In genomic region chr13:21243196-21243595, GRCm38 (mm10) we compare ENCODE assay signal across 10 mouse cellular contexts. TPM values are rescaled to one million over a fixed set of nuclear protein-coding genes. Genes with fewer than 3 reads are reported as not detected.
DNase-seq lines count a peak whose midpoint lies in the region; ATAC-seq and TF ChIP-seq lines count a peak whose summit lies in the region.
"Had no signal": no experiment of that assay in that cellular context is flagged by ENCODE, and none has a peak within 500 bp of the region (broad histone marks: within the 10 kb centered on the region; RNA-seq: fewer than 3 reads in every experiment).

No protein-coding gene starts in this region.

- ATAC-seq in heart, postnatal 0 days (ENCODE audit: insufficient read depth, low read depth): no peak
- ATAC-seq in embryonic facial prominence, embryonic 11.5 days (replicated peaks; ENCODE audit: insufficient number of reproducible peaks, low FRiP score, low TSS enrichment, low read depth): no peak
- ATAC-seq in hindbrain, embryonic 16.5 days: no peak
- no peak for ATAC-seq in midbrain, embryonic 14.5 days (ENCODE audit: low FRiP score, low TSS enrichment)
- ATAC-seq in megakaryocyte progenitor cell, adult 5-6 weeks (replicated peaks; ENCODE audit: poor library complexity): no peak

- 0 out of 2 replicates have a peak, but pooled peaks cover 6% of the 10 kb centered on the region for H3K9me3 ChIP-seq in heart, postnatal 0 days (replicated peaks; ENCODE audit: control insufficient read depth, low read length)
- H3K9me3 ChIP-seq in embryonic facial prominence, embryonic 11.5 days (replicated peaks; ENCODE audit: control insufficient read depth, low read length): no peaks in the 10 kb centered on the region
- H3K9me3 ChIP-seq in hindbrain, embryonic 16.5 days (ENCODE audit: control insufficient read depth, low read length): no peaks in the 10 kb centered on the region
- H3K9me3 ChIP-seq in midbrain, embryonic 14.5 days (ENCODE audit: control insufficient read depth, low read length): no peaks in the 10 kb centered on the region

- intact Hi-C loops in heart, postnatal 14 days (cut with DNase I): no loop called here

- H3K4me3 ChIP-seq in heart, postnatal 0 days (ENCODE audit: low read depth, low read length): peak overlapping the region; percentile 31
- peak overlapping the region; percentile 12 for H3K4me3 ChIP-seq in embryonic facial prominence, embryonic 11.5 days (ENCODE audit: low read depth, low read length)
- H3K4me3 ChIP-seq in hindbrain, embryonic 16.5 days (ENCODE audit: low read length): peak overlapping the region; percentile 18
- no peak overlapping the region for H3K4me3 ChIP-seq in midbrain, embryonic 14.5 days (replicated peaks; ENCODE audit: low read depth, low read length)

- no peak overlapping the region for H3K27ac ChIP-seq in heart, postnatal 0 days (ENCODE audit: low read depth)
- no peak overlapping the region for H3K27ac ChIP-seq in embryonic facial prominence, embryonic 11.5 days (replicated peaks; ENCODE audit: low read depth, low read length)
- H3K27ac ChIP-seq in hindbrain, embryonic 16.5 days (ENCODE audit: low read depth, low read length): no peak overlapping the region
- H3K27ac ChIP-seq in midbrain, embryonic 14.5 days (replicated peaks; ENCODE audit: low read depth, low read length): no peak overlapping the region

- no peaks in the 10 kb centered on the region for H3K27me3 ChIP-seq in heart, postnatal 0 days (ENCODE audit: control insufficient read depth, insufficient read depth, low read length)
- H3K27me3 ChIP-seq in embryonic facial prominence, embryonic 11.5 days (ENCODE audit: control insufficient read depth, insufficient read depth, low read length): no peaks in the 10 kb centered on the region; the same call in 1 of the 2 replicates
- peaks cover 8% of the 10 kb centered on the region; the same call in 1 of the 2 replicates for H3K27me3 ChIP-seq in hindbrain, embryonic 16.5 days (replicated peaks; ENCODE audit: control insufficient read depth, insufficient read depth, low read length)
- H3K27me3 ChIP-seq in midbrain, embryonic 14.5 days (ENCODE audit: control insufficient read depth, insufficient read depth, low read length): no peaks in the 10 kb centered on the region

- H3K9ac ChIP-seq in heart, postnatal 0 days (replicated peaks; ENCODE audit: low read depth, low read length): no peak overlapping the region
- H3K9ac ChIP-seq in embryonic facial prominence, embryonic 11.5 days (replicated peaks; ENCODE audit: low read length): no peak overlapping the region
- H3K9ac ChIP-seq in hindbrain, embryonic 16.5 days (ENCODE audit: low read depth, low read length): no peak overlapping the region
- H3K9ac ChIP-seq in midbrain, embryonic 14.5 days (replicated peaks; ENCODE audit: low read length): no peak overlapping the region

- H3K4me1 ChIP-seq in heart, postnatal 0 days (ENCODE audit: control insufficient read depth, insufficient read depth): no peaks in the 10 kb centered on the region
- no peaks in the 10 kb centered on the region; the same call in 1 of the 2 replicates for H3K4me1 ChIP-seq in embryonic facial prominence, embryonic 11.5 days (ENCODE audit: control insufficient read depth, insufficient read depth, low read length)
- 0 out of 2 replicates have a peak, but pooled peaks cover 2% of the 10 kb centered on the region for H3K4me1 ChIP-seq in hindbrain, embryonic 16.5 days (ENCODE audit: control insufficient read depth, insufficient read depth, low read depth, low read length)
- H3K4me1 ChIP-seq in midbrain, embryonic 14.5 days (ENCODE audit: control insufficient read depth, insufficient read depth, low read length): no peaks in the 10 kb centered on the region

- 17% methylated on average over 13 of the region's 13 CpGs for WGBS in heart, postnatal 0 days
- WGBS in embryonic facial prominence, embryonic 11.5 days: 21% methylated on average over 13 of the region's 13 CpGs
- 19% methylated on average over 13 of the region's 13 CpGs for WGBS in hindbrain, embryonic 16.5 days
- 25% methylated on average over 13 of the region's 13 CpGs for WGBS in midbrain, embryonic 14.5 days

- DNase-seq in heart, postnatal 0 days (ENCODE audit: low spot score): no peak
- no peak for DNase-seq in heart, postnatal 14 days
- no peak for DNase-seq in embryonic facial prominence, embryonic 11.5 days (ENCODE audit: low spot score)
- no peak for DNase-seq in midbrain, embryonic 14.5 days
- no peak for DNase-seq in cerebellum, postnatal 10 days
- no peak for DNase-seq in urinary bladder, postnatal 25 days (ENCODE audit: low spot score)
- DNase-seq: cerebellum, adult 11-12 months; kidney, adult 8-10 months had no signal

- no peaks in the 10 kb centered on the region for H3K36me3 ChIP-seq in heart, postnatal 0 days (replicated peaks; ENCODE audit: control insufficient read depth, insufficient read depth, low read length)
- no peaks in the 10 kb centered on the region for H3K36me3 ChIP-seq in embryonic facial prominence, embryonic 11.5 days (replicated peaks; ENCODE audit: control insufficient read depth, insufficient read depth, low read depth, low read length)
- H3K36me3 ChIP-seq in hindbrain, embryonic 16.5 days (ENCODE audit: control insufficient read depth, insufficient read depth, low read length): no peaks in the 10 kb centered on the region
- no peaks in the 10 kb centered on the region for H3K36me3 ChIP-seq in midbrain, embryonic 14.5 days (ENCODE audit: control insufficient read depth, insufficient read depth, low read length)

- TF ChIP-seq EP300 in heart, postnatal 0 days (IDR thresholded peaks at IDR 0.05; ENCODE audit: low read depth): no peak

- peak overlapping the region; percentile 44 for H3K4me2 ChIP-seq in heart, postnatal 0 days (ENCODE audit: low read depth, low read length)
- H3K4me2 ChIP-seq in embryonic facial prominence, embryonic 11.5 days (ENCODE audit: low read depth, low read length): peak overlapping the region; percentile 27
- peak overlapping the region; percentile 46 for H3K4me2 ChIP-seq in hindbrain, embryonic 16.5 days (ENCODE audit: low read length)
- H3K4me2 ChIP-seq in midbrain, embryonic 14.5 days (ENCODE audit: low read length): 0 out of 2 replicates have a peak overlapping the region, but pooled peaks have one; percentile 6

- TF ChIP-seq CTCF in heart, postnatal 0 days (IDR thresholded peaks at IDR 0.05; ENCODE audit: low read depth): no peak

RNA-seq across cellular contexts. Expression of gene Gpx5, which starts 49.3 kb away (rescaled TPM):
- not detected in 2 replicates for total RNA-seq in heart, postnatal 0 days (2014; rRNA removed; ENCODE audit: low replicate concordance)
- not detected in 2 replicates for polyA plus RNA-seq in heart, postnatal 0 days (2015; fragmentation: Nextera tagmentation; extraction: Ambion mirVana)
- total RNA-seq in heart, postnatal 14 days (2021): not detected
- polyA plus RNA-seq in embryonic facial prominence, embryonic 11.5 days (2014; fragmentation: Nextera tagmentation; extraction: Ambion mirVana): not detected in 2 replicates
- polyA plus RNA-seq in hindbrain, embryonic 16.5 days (2015; fragmentation: Nextera tagmentation; extraction: Ambion mirVana): not detected in 2 replicates
- not detected in 2 replicates for polyA plus RNA-seq in midbrain, embryonic 14.5 days (2014; fragmentation: Nextera tagmentation; extraction: Ambion mirVana)
- total RNA-seq in megakaryocyte progenitor cell, adult 5-6 weeks (2015): not detected in 2 replicates
- not detected in 2 replicates for total RNA-seq in megakaryocyte progenitor cell, adult 5-6 weeks (2017)
